Mouse (Mus musculus) cerebellum, adult 2 months (tissue): ENCODE measurements around the gene Basp1. TPM values are rescaled to one million over a fixed set of nuclear protein-coding genes. Genes with fewer than 3 reads are reported as not detected.

Source experiments
- DNase-seq, 2 experiments: peaks; one replicate each; pipeline ENCODE4 v3.0.0; 2021
- H3K27ac ChIP-seq: fragments of 200-500 bp; 2 replicates; pipeline ENCODE4 v1.5.1; 2012; ENCODE audit warnings: low read length, control low read depth, inconsistent platforms; ENCODE audit not compliant: insufficient read depth
- H3K27me3 ChIP-seq: fragments of 200-500 bp; 2 replicates; pipeline ENCODE4 v1.6.1; 2012; ENCODE audit warnings: inconsistent platforms, mild to moderate bottlenecking, low read length, moderate library complexity; ENCODE audit not compliant: control insufficient read depth, insufficient read depth
- H3K4me1 ChIP-seq: fragments of 200-500 bp; 2 replicates; pipeline ENCODE4 v1.6.1; 2011; ENCODE audit warnings: low read length; ENCODE audit not compliant: control insufficient read depth, insufficient read depth
- H3K4me3 ChIP-seq: fragments of 200-500 bp; replicated peaks from 2 replicates; pipeline ENCODE3; 2011; ENCODE audit warnings: mild to moderate bottlenecking, low read depth, low read length, control low read depth; ENCODE audit not compliant: insufficient read depth
- CTCF ChIP-seq: fragments of 200-500 bp; IDR thresholded peaks from 2 replicates; pipeline ENCODE4 v1.5.1; 2011; ENCODE audit warnings: low read depth, mild to moderate bottlenecking, control low read depth, low read length, moderate library complexity, borderline replicate concordance; ENCODE audit not compliant: insufficient read depth
- POLR2A ChIP-seq: fragments of 200-500 bp; IDR thresholded peaks from 2 replicates; pipeline ENCODE4 v1.6.1; 2011; ENCODE audit warnings: low read length, control low read depth, borderline replicate concordance; ENCODE audit not compliant: insufficient read depth
- WGBS: fragments of 180-500 bp; shearing (Covaris S2); methylation state at CpG from one replicate; pipeline ENCODE4 v1.1.7; 2018; 5-methylcytosine and 5-hydroxymethylcytosine counted together
- polyA plus RNA-seq: library from polyadenylated mRNA; depleted of rRNA; stranded (reverse); fragments of >200 nt; gene quantifications from 2 replicates; pipeline ENCODE4 v1.2.3, GENCODE M21; 2012

Gene Basp1
- polyA plus RNA-seq, 1 experiment, result 74.3 TPM

DNA sequence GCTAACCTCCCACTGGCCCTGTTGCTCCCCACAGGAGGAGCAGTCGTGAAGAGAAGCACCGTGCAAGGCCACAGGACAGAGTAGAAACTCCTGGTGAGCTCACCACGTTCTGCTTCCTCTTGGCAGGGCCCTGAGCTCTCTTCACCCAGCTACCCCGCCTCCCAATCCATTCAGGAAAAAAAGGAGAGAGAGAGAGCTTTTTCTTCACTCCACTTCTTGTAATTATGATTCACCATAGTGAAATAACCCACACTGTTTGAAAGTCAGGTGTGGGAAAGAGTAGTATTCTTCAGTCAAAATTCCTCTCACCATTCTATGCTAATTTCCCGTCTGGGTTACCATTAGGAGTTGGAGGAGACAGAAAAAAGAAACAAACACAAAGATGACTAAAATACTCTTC, 48.1 kb downstream of the Basp1 start:
- H3K27me3 ChIP-seq, result no peaks in the 10 kb centered on the region
- no peak for TF ChIP-seq POLR2A
- TF ChIP-seq CTCF, result no peak
- no peak for DNase-seq
- H3K27ac ChIP-seq, result no peak overlapping the region
- H3K4me3 ChIP-seq, result no peak overlapping the region
- H3K4me1 ChIP-seq, result no peaks in the 10 kb centered on the region
- WGBS, result 77% methylated on average over 5 of the region's 5 CpGs

DNA sequence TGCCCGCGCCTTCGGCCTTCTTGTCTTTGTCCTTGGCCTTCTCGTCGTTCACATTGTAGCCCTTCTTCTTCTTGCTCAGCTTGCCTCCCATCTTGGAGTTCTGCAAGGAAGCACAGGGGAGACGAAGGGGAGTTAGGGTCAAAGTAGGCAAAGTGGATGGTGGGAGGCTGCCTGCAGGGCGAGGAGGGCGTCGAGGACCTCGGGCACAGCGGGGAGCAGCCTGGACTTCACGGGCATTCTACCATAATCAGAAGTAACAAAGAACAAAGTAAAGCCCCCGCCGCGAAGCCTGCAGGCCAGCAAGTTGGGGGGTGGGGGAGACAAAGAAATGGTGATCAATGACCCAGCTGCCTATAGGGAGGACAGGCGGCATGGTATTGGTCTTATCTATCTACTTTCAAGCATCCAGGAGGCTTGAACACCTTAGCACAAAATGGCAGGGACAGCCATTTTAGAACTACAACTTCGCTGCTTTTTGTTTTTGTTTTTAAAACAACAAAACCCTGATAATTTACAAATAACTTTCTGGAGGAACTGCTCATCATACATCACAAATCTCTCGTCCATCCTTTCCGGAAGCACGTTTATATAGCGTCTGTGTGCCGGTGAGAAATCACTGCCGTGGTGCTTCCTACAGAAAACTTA, 48.6 kb downstream of the Basp1 start:
- DNase-seq, result peak in 1 of 2 experiments; percentile 21
- Histone ChIP-seq H3K27ac (no peak overlapping the region), H3K27me3 (no peaks in the 10 kb centered on the region), H3K4me3 (peak overlapping the region; percentile 41), H3K4me1 (no peaks in the 10 kb centered on the region)
- TF ChIP-seq CTCF, result no peak
- WGBS, result 54% methylated on average over 23 of the region's 23 CpGs

DNA sequence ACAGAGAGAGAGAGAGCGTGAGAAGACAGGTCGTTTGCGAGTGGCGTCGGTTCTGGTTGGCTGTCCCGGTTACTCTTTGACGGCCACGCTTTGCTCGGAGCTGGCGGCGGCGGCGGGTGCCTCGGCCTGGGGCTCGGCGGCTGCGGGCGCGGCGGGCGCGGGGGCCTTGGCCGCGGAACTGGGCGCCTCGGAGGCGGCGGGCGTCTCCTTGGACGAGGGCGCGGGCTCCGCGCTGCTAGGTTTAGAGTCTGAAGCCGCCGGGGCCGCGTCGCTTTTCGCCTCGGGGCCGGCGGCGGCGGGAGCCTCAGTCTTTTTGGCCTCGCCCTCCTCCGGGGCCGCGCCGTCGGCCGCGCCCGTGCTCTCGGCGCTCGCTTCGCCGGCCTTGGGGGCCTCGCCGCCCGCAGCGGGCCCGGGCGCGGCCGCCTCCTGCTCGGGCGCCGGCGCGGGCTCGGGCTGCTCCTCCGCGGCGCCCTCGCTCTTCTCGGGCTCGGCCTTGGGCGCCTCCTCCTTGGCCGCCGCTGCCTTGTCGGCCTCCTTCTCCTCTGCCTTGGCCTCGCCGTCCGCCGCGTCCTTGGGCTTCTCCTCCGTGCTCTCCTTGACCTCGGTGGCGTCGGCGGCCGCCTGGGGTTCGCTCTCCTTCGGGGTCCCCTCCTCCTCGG, 49.3 kb downstream of the Basp1 start:
- Histone ChIP-seq H3K27ac (no peak overlapping the region), H3K27me3 (no peaks in the 10 kb centered on the region), H3K4me3 (peak overlapping the region; percentile 41), H3K4me1 (no peaks in the 10 kb centered on the region)
- TF ChIP-seq CTCF, result no peak
- no peak for TF ChIP-seq POLR2A
- DNase-seq, result peak; percentile 15 to 33
- 10% methylated on average over 92 of the region's 97 CpGs for WGBS

DNA sequence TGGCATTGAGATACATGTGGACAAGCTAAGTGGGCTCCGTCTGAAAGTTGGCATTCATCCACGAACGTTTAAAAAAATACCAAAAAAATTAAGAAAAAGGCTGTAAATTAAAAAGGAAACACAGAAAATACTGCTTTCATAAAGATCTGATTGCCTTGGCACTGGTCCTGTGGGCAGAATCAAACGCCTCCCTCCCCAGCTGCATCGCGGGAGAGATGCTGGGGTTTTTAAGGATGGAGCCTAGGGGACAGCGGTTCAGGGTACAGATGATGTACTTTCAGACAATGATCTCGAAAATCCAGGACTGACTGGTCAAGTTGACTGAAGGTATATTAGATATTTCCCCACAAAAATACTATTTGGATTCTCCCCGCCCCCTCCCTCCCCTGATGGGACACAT, 49.9 kb downstream of the Basp1 start:
- TF ChIP-seq POLR2A, result no peak
- TF ChIP-seq CTCF, result no peak
- WGBS, result 72% methylated on average over 9 of the region's 9 CpGs
- Histone ChIP-seq H3K27ac (no peak overlapping the region), H3K4me1 (no peaks in the 10 kb centered on the region), H3K27me3 (no peaks in the 10 kb centered on the region), H3K4me3 (no peak overlapping the region)
- DNase-seq, result no peak

DNA sequence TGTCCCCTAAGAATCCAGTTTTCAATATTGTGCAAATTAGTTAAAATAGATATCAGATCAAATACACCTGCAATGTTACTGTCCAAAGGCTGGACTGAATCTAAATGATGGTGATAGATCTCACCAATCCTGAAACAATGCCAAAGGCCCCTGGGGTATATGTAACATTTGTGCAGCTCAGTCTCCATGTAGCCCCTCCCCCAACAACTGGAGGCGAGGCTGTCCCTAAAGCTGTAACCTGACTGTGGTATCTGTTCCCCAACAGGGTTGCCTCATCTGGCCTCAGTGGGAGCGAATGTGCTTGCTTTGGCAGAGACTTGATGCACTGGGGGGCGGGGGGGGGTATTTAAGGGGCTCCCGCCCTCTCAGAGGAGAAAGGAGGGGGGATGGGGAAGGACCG, 52.7 kb downstream of the Basp1 start:
- H3K27ac ChIP-seq, result no peak overlapping the region
- H3K27me3 ChIP-seq, result no peaks in the 10 kb centered on the region; the same call in 1 of the 2 replicates
- H3K4me3 ChIP-seq, result no peak overlapping the region
- 67% methylated on average over 5 of the region's 5 CpGs for WGBS
- no peaks in the 10 kb centered on the region for H3K4me1 ChIP-seq
- TF ChIP-seq CTCF, result no peak
- no peak for TF ChIP-seq POLR2A
- DNase-seq, result no peak

DNA sequence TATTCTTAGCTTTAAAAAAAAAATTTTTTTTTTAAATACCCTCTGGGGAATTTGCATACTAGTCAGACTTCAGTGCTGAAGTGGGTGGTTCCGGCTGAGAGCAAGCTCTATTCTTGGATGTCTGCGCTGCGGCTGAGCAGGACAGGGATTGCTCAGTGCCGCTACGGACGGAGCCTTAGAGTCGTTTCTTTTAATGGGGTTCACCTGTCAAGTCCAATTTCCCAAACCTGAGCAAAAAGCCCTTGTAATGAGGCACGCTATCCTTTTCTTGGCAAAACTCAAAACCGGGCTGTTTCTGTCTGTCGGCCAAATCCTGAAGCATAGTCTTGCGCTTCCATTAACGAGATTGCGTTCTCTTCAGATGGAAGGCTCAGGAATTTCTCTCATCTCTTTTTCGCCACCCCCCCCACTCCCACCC, 54.9 kb downstream of the Basp1 start:
- DNase-seq, result no peak
- Histone ChIP-seq H3K27ac (no peak overlapping the region), H3K4me1 (no peaks in the 10 kb centered on the region), H3K4me3 (no peak overlapping the region), H3K27me3 (no peaks in the 10 kb centered on the region; the same call in 1 of the 2 replicates)
- 12% methylated on average over 14 of the region's 14 CpGs for WGBS
- no peak for TF ChIP-seq CTCF

DNA sequence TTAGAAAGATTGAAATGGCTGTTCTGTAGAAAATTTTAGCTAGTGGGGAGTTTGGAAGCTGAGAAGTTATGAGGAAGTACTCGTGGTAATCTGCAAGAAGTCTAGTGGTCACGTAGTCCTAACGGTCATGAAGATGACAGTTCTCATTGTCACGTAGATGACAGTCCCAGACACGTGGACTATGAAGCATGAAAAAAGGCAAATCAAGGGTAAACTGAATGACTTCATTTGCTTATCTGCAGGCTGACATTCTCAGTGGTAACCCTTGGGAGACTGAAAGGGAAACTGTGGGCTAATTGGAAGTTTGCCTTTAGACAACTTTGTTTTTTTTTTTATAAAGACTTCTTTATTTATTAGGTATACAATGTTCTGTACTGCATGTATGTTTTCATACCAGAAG, 58.2 kb downstream of the Basp1 start:
- no peak for TF ChIP-seq CTCF
- no peak for TF ChIP-seq POLR2A
- Histone ChIP-seq H3K27me3 (no peaks in the 10 kb centered on the region; the same call in 1 of the 2 replicates), H3K4me1 (no peaks in the 10 kb centered on the region), H3K4me3 (no peak overlapping the region), H3K27ac (no peak overlapping the region)
- no peak for DNase-seq
- 64% methylated on average over 5 of the region's 5 CpGs for WGBS

DNA sequence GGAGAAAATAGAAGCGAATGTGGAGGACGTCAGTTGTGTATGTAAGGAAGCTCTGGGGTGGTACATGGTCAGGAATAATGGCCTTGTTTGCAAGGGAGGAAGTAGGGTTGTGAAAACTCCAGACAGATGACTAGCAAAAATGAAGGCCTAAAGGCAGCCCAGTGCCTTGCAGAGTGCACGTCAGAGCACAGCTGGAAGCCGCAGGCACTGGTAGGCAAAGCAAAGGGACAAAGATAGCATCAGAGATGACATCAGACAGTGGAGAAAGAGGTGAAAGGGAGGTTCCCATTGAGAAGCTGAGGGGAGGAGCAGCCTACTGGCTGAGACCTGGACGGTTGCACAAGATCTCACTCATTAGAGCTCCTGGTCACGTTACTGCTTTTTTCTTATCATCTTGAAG, 58.8 kb downstream of the Basp1 start:
- WGBS, result 83% methylated on average over 6 of the region's 6 CpGs
- DNase-seq, result no peak
- Histone ChIP-seq H3K27me3 (no peaks in the 10 kb centered on the region; the same call in 1 of the 2 replicates), H3K27ac (no peak overlapping the region), H3K4me1 (no peaks in the 10 kb centered on the region), H3K4me3 (no peak overlapping the region)
- TF ChIP-seq CTCF (no peak), POLR2A (no peak)

DNA sequence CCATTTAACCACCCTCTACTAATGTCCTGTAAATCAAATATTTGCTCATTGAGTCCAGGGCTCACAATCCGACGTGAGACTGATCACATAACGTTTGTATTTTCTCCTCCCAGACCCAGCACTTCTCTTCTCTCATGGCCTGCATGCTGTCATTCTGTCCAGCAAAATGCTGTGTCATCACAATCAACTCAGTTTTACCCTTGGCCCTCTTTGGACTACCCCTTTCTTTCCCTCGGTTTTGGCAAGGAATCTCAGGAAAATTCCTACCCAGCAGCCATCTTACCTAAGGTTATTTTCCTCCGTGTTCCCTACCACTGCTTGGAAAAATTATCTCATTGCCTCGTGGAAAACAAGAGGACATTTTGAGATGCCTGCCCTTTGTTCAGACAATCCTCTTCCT, 60.1 kb downstream of the Basp1 start:
- no peak for TF ChIP-seq POLR2A
- no peak for TF ChIP-seq CTCF
- H3K27ac ChIP-seq, result no peak overlapping the region
- no peak for DNase-seq
- H3K4me1 ChIP-seq, result no peaks in the 10 kb centered on the region
- no peaks in the 10 kb centered on the region; the same call in 1 of the 2 replicates for H3K27me3 ChIP-seq
- WGBS, result 81% methylated on average over 6 of the region's 6 CpGs
- no peak overlapping the region for H3K4me3 ChIP-seq
